Mouse (Mus musculus) inflammation-experienced regulatory T-cells (primary cell): Measurements from ENCODE around the gene Sncb. TPM values are rescaled to one million over a fixed set of nuclear protein-coding genes. Genes with fewer than 3 reads are reported as not detected.

Experiments
- polyA plus RNA-seq, 2 experiments: library from polyadenylated mRNA; unstranded; fragments of 100-300 nt; shearing (Covaris generic); gene quantifications; one replicate each; pipeline ENCODE4 v1.2.1; 2017

Gene Sncb
- not detected for polyA plus RNA-seq

GRCm38 (mm10) chr13:54766192-54766768, at the start of gene Sncb:
Gene Sncb (minus strand): TSS chr13:54766595.

GRCm38 (mm10) chr13:54788740-54789560, 22.6 kb upstream of the Sncb start, which contains the start of gene Tspan17:
Gene Tspan17 (plus strand): TSS chr13:54789377.

GRCm38 (mm10) chr13:54783698-54784097, 17.3 kb upstream of the Sncb start, which contains the start of gene Eif4e1b:
Gene Eif4e1b (plus strand): TSS chr13:54783998.

GRCm38 (mm10) chr13:54749864-54750411, 16.5 kb downstream of the Sncb start, which contains the start of gene Gprin1:
Gene Gprin1 (minus strand): TSS chr13:54749874.

Other genes with a start within 250 kb of the Sncb start
- 10 to 100 TPM; 71.7 to 86.3 TPM for gene 4833439L19Rik, start 201.2 kb downstream of the Sncb start, polyA plus RNA-seq
- gene Arl10, start 191.6 kb downstream of the Sncb start, polyA plus RNA-seq: 1 to 10 TPM; 2.1 to 8.8 TPM
- gene Nop16, start 176.5 kb downstream of the Sncb start, polyA plus RNA-seq: 10 to 100 TPM; 43.4 to 49.4 TPM
- 100 to 1,000 TPM; 168 to 193 TPM for gene Higd2a, start 176.4 kb downstream of the Sncb start, polyA plus RNA-seq
- 10 to 100 TPM; 42.0 to 64.4 TPM for gene Cltb, start 155.3 kb downstream of the Sncb start, polyA plus RNA-seq
- 10 to 100 TPM; 56.0 to 82.8 TPM for gene Faf2, start 144.8 kb downstream of the Sncb start, polyA plus RNA-seq
- gene Rnf44, start 72.7 kb downstream of the Sncb start, polyA plus RNA-seq: 10 to 100 TPM; 68.7 to 75.7 TPM
- gene Cdhr2, start 65.1 kb downstream of the Sncb start, polyA plus RNA-seq: under 1 TPM in 1 of 2 experiments, not detected in 1; 0.06 TPM
- not detected for gene Gprin1, start 16.7 kb downstream of the Sncb start, polyA plus RNA-seq
- not detected for gene Eif4e1b, start 17.4 kb upstream of the Sncb start, polyA plus RNA-seq
- gene Tspan17, start 22.8 kb upstream of the Sncb start, polyA plus RNA-seq: 10 to 100 TPM in 1 of 2 experiments, 1 to 10 TPM in 1; 8.9 to 13.2 TPM
- gene Unc5a, start 182.8 kb upstream of the Sncb start, polyA plus RNA-seq: 1 to 10 TPM; 2.3 to 5.0 TPM